Mouse (Mus musculus): ENCODE measurements at regions not wholly inside any gene's neighbourhood (a gene's known extent, or its start where the extent isn't known, plus 50 kb on each side); places are given as distances from the start of the nearest gene placed in this dataset.
A peak's percentile ranks its signal among the peaks of the same experiment; 100 is the strongest.

- no peak for DNase-seq (ENCODE audit: low spot score in 2 of 2)
Measured at GRCm38 (mm10) chr6:100476550-100477366, 189.5 kb upstream of the Rybp start.

DNA sequence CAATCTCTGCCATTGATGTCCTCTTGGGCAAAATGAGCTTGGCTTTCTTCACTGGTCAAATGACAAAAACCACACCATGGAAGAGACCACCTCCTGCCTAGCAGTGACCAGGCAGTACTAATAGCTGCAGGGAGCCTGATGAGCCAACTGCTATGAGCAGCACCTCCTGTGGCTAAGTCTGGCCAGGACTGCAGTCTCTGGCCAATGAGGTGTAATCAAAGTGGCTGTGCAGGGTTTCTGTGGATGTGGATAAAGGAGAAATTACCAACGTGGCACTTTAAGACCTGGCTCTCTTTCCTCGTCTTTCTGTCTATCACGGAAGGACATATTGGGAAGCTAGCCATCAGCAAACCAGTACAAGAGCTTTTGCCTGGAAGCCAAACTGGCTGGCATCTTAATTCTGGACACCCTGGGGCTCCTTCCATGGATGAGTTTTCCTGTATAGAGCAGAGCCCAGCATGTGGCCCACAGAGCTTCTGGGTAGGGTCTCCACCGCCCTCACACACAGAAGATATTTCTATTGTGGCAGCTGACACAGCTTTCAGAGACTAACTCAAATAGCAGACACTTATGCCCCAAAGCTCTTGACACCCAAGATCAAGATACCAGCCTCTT lies 188.2 kb upstream of the Rybp start:
- no peak for DNase-seq (ENCODE audit: low spot score in 2 of 2)

DNA sequence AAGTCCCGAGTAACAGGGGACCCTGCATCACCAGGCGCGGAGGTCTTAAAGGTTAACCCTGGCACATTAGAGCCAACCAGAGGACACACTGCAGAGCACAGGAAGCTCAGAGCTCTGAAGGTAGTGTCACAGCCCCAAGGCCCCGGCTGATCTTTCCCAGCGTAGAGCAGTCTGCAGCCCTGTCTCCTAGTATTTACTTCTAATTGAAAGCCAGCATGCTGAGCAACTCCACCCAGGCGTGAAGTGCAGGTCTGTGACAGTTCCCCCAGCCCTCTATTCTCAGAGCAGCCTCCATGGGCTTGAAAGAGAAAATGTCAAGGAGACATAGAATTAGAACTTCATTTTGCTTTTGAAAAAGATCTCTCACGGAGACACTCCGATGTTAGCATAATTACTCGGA lies 187.0 kb upstream of the Rybp start:
- no peak for DNase-seq (ENCODE audit: low spot score in 2 of 2)

GRCm38 (mm10) chr6:100470071-100470470 lies 182.8 kb upstream of the Rybp start:
- no peak for DNase-seq (ENCODE audit: low spot score in 2 of 2)

DNA sequence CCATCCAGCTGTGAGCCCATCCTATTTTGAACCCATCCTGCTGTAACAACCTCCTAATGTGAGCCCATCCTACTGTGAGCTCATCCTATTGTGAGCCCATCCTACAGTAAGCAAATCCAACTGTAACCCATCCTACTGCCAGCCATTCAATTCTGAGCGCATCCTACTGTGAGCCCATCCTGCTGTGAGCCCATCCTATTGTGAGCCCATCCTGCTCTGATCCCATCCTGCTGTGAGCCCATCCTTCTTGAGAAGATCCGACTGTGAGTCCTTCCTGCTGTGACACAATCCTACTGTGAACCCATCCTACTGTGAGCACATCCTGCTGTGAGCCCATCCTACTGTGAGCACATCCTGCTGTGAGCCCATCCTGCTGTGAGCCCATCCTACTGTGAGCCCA lies 175.5 kb upstream of the Rybp start:
- no peak for DNase-seq (ENCODE audit: low spot score in 2 of 2)

GRCm38 (mm10) chr6:100453401-100453800 lies 166.1 kb upstream of the Rybp start:
- no peak for DNase-seq (ENCODE audit: low spot score in 2 of 2)

DNA sequence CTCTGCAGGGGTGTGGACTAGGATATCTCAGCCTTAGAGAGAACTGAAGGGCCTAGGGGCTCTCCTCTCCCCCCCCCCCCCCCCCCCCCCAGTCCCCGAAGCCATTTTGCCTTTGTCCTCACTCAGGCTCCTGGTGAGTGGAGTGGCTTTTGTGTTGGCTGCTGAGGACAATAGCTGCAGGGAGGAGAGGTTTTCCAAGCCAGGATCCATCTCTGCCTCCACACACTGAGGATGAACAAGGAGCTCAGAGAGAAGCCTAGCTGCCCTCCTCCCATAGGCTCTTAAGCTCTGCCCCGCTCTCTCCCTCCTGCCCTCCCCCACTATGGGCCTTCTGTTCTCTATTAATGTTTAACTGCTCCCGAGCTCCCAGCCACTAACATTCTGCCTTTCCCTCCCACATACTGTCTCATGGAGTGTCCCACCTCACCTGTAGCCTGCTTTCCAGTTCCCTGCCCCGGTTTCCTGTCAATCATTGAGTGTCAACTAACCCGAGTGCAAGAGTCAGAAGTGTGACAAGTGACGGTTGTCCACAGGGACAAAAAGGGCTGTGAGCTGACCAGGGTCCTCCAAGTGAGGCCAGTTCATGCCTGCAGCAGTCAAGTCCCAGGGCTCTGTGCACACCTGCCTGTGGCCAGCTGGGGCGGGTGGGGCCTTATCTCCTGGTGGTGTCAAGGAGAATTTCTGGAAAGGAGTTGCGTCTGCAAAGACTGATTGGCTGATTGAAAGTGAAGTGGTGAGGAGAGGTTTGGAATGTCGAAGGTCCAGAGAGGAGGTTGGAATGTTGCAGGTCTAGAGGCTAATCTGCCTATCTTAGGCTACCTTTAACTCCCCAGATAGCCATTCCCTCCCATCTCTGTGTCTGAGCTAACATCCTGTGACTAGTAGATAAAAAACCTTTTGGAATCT lies 165.1 kb upstream of the Rybp start:
- DNase-seq (ENCODE audit: low spot score in 2 of 2), result no peak

- no peak for DNase-seq (ENCODE audit: low spot score in 2 of 2)
Measured at GRCm38 (mm10) chr6:100450108-100450507, 162.8 kb upstream of the Rybp start.

DNA sequence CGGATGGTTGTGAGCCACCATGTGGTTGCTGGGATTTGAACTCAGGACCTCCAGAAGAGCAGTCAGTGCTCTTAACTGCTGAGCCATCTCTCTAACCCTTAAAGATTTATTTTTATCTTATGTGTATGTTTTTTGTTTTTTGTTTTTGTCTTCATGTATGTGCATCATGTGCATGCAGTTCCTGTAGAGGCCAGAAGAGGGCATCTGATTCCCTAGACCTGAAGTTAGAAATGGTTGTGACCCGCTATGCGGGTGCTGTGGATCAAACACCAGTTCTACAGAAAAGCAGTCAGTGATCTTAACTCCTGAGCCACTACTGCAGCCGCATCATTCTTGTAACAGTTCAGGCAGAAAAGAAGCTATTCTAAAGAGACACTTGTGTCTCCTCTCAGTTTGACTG lies 161.8 kb upstream of the Rybp start:
- DNase-seq (ENCODE audit: low spot score in 2 of 2), result no peak

GRCm38 (mm10) chr6:100447211-100447610 lies 159.9 kb upstream of the Rybp start:
- DNase-seq (ENCODE audit: low spot score in 2 of 2), result no peak

DNA sequence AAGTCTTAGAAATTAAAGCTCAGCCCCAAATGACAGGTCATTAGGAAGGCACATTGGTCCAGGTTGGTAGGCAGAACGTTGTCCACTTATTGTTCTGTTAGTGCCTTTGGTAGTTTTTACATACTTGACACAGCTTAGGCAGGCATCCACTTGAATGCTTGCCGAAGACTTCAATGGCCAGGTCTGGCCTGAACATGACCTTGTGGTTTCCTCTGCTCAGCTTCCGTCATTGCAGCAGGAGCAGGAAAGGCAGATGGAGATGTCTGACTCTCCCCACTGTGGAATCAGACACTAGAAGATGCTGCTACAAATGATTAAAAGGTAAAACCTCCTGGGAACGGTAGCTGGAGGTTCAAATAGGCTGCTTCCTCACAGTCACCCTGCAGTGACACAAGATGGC lies 159.5 kb upstream of the Rybp start:
- no peak for DNase-seq (ENCODE audit: low spot score in 2 of 2)

- DNase-seq (ENCODE audit: low spot score in 2 of 2), result peak in 1 of 2 experiments; percentile 18
Measured at GRCm38 (mm10) chr6:100439071-100439737, 151.9 kb upstream of the Rybp start.

GRCm38 (mm10) chr6:100438511-100438991 lies 151.3 kb upstream of the Rybp start:
- DNase-seq (ENCODE audit: low spot score in 2 of 2), result peak; percentile 16 to 42

- DNase-seq (ENCODE audit: low spot score in 2 of 2), result no peak
Measured at GRCm38 (mm10) chr6:100437980-100438379, 150.7 kb upstream of the Rybp start.

DNA sequence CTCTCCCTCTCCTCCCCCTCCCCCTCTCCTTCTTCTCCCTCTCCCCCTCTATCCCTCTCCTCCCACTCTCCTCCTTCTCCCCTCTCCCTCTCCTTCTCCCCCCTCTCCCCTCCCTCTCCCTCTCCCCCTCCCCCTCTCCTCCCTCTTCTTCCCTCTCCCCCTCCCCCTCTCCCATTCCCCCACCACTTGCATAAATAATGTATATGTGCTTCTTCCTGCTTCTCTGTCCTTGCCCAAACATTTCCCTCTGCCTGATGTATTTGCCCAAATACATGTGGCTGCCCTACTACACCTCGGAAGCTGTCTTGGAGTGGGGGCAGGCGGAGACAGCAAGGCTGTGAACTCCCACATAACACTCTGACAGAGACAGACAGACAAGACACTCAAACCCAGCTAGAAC lies 149.2 kb upstream of the Rybp start:
- DNase-seq (ENCODE audit: low spot score in 2 of 2), result no peak

- no peak for DNase-seq (ENCODE audit: low spot score in 2 of 2)
Measured at GRCm38 (mm10) chr6:100435222-100435621, 147.9 kb upstream of the Rybp start.

- peak in 1 of 2 experiments; percentile 24 for DNase-seq (ENCODE audit: low spot score in 2 of 2)
Measured at GRCm38 (mm10) chr6:100433534-100433867, 146.2 kb upstream of the Rybp start.

GRCm38 (mm10) chr6:100432688-100433533 lies 145.6 kb upstream of the Rybp start:
- peak in 1 of 2 experiments; percentile 27 for DNase-seq (ENCODE audit: low spot score in 2 of 2)

- DNase-seq (ENCODE audit: low spot score in 2 of 2), result no peak
Measured at GRCm38 (mm10) chr6:100430286-100430685, 143.0 kb upstream of the Rybp start.

DNA sequence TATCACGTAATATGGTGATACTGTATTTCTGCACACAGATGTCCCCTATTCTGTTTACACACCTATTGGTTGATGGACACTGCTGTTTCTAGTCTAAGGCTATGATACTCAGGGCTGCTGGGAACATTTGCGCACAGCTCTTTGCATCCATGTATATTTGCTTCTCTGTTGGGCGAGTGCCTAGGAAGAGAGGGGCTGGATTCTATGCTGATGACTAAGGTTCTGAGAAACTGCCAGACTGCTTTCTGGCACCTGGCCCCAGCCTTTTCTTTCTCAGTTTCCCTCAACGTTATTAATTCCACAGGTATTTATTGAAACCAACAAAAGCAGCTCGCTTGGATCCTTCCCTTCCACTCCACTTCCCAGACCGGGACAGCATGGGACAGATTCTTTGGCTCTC lies 142.2 kb upstream of the Rybp start:
- peak in 1 of 2 experiments; percentile 23 for DNase-seq (ENCODE audit: low spot score in 2 of 2)

Data from left cerebral cortex, adult 8-10 months (tissue).